Mouse (Mus musculus) cerebellum, adult 11 months (tissue): ENCODE data around the gene Plekhm2.

Experiments used
- DNase-seq: peaks from one replicate; pipeline ENCODE4 v3.0.0; 2022

Gene Plekhm2

GRCm38 (mm10) chr4:141664799-141665198 lies at the start of gene Plekhm2:
TSS of gene Plekhm2 (minus strand) at chr4:141664899.
- DNase-seq, result no peak

- no peak for DNase-seq
These were observed 49.0 kb upstream of the Plekhm2 start for GRCm38 (mm10) chr4:141713598-141714142.

GRCm38 (mm10) chr4:141711250-141711649 lies 46.6 kb upstream of the Plekhm2 start:
- DNase-seq, result no peak

- no peak for DNase-seq
These were observed 44.3 kb upstream of the Plekhm2 start for GRCm38 (mm10) chr4:141708971-141709370.

GRCm38 (mm10) chr4:141708005-141708404 lies 43.3 kb upstream of the Plekhm2 start:
- DNase-seq, result no peak

- no peak for DNase-seq
These were observed 40.6 kb upstream of the Plekhm2 start for GRCm38 (mm10) chr4:141705331-141705730.

- no peak for DNase-seq
These were observed 39.9 kb upstream of the Plekhm2 start for GRCm38 (mm10) chr4:141704625-141705024.

- DNase-seq, result no peak
These were observed 30.0 kb upstream of the Plekhm2 start for GRCm38 (mm10) chr4:141694719-141695118.

GRCm38 (mm10) chr4:141688505-141688904 lies 23.8 kb upstream of the Plekhm2 start:
- DNase-seq, result no peak

GRCm38 (mm10) chr4:141686525-141686924 lies 21.8 kb upstream of the Plekhm2 start:
- DNase-seq, result no peak

GRCm38 (mm10) chr4:141686093-141686492 lies 21.4 kb upstream of the Plekhm2 start:
- no peak for DNase-seq

- no peak for DNase-seq
These were observed 20.8 kb upstream of the Plekhm2 start, which contains the start of gene Rsc1a1 for GRCm38 (mm10) chr4:141685499-141685898. TSS of gene Rsc1a1 (minus strand) at chr4:141685599.

- DNase-seq, result no peak
These were observed 18.1 kb upstream of the Plekhm2 start for GRCm38 (mm10) chr4:141682706-141683230.

- no peak for DNase-seq
These were observed 17.1 kb upstream of the Plekhm2 start for GRCm38 (mm10) chr4:141681767-141682166.

- no peak for DNase-seq
These were observed 16.2 kb upstream of the Plekhm2 start for GRCm38 (mm10) chr4:141680892-141681291.

- no peak for DNase-seq
These were observed 14.3 kb upstream of the Plekhm2 start for GRCm38 (mm10) chr4:141679016-141679415.

- no peak for DNase-seq
These were observed 11.8 kb upstream of the Plekhm2 start for GRCm38 (mm10) chr4:141676462-141676979.

GRCm38 (mm10) chr4:141672325-141672724 lies 7.6 kb upstream of the Plekhm2 start:
- DNase-seq, result no peak

- no peak for DNase-seq
These were observed 6.7 kb upstream of the Plekhm2 start for GRCm38 (mm10) chr4:141671389-141671788.

GRCm38 (mm10) chr4:141669898-141670712 lies 5.4 kb upstream of the Plekhm2 start:
- DNase-seq, result no peak

GRCm38 (mm10) chr4:141664011-141664745 lies 521 bp downstream of the Plekhm2 start:
- peak; percentile 71 for DNase-seq

GRCm38 (mm10) chr4:141663122-141663931 lies 1.4 kb downstream of the Plekhm2 start:
- peak; percentile 22 for DNase-seq
